Mouse (Mus musculus): Measurements from ENCODE around the gene Ilk. TPM values are rescaled to one million over a fixed set of nuclear protein-coding genes. Genes with fewer than 3 reads are reported as not detected.
A peak's percentile ranks its signal among the peaks of the same experiment; 100 is the strongest.

Gene Ilk
- polyA plus RNA-seq, 1 experiment from 2014 or later: 103 TPM

DNA sequence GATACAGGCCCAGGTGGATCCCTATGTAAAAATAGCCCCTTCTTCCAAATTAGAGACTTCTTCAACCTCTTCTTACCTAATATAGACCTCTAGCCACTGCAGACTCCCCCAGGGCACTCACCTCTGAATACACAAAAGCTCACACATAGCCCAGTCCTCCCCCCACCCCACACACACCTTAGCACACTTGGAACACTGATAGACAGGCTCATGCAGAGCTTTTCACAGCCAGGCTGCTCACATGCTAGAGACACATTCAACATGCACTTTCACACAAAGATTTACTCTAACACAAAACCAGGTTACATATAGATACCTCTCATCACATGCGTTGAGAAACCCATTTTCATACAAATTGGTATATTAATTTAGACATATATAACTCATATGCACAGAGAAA is 40.9 kb downstream of the Ilk start:
- H3K27ac ChIP-seq (ENCODE audit: low read depth): no peak overlapping the region
- H3K36me3 ChIP-seq (replicated peaks; ENCODE audit: insufficient read depth, low read length): no peaks in the 10 kb centered on the region
- DNase-seq: no peak
- H3K4me1 ChIP-seq (ENCODE audit: insufficient read depth): peaks cover 15% of the 10 kb centered on the region
- no peak overlapping the region for H3K4me3 ChIP-seq (ENCODE audit: low read depth, low read length)
- no peak overlapping the region for H3K9ac ChIP-seq (replicated peaks)
- ATAC-seq: no peak
- no peaks in the 10 kb centered on the region for H3K27me3 ChIP-seq (ENCODE audit: insufficient read depth, low read length)
- H3K9me3 ChIP-seq (ENCODE audit: low read length): no peaks in the 10 kb centered on the region
- H3K4me2 ChIP-seq (ENCODE audit: low read depth, low read length): no peak overlapping the region
- TF ChIP-seq CTCF (IDR thresholded peaks at IDR 0.05; ENCODE audit: low read depth): no peak
- TF ChIP-seq EP300 (IDR thresholded peaks at IDR 0.05; ENCODE audit: low read depth): no peak
- WGBS (ENCODE audit: insufficient replicate concordance): 76% methylated on average over 1 of the region's 1 CpGs

DNA sequence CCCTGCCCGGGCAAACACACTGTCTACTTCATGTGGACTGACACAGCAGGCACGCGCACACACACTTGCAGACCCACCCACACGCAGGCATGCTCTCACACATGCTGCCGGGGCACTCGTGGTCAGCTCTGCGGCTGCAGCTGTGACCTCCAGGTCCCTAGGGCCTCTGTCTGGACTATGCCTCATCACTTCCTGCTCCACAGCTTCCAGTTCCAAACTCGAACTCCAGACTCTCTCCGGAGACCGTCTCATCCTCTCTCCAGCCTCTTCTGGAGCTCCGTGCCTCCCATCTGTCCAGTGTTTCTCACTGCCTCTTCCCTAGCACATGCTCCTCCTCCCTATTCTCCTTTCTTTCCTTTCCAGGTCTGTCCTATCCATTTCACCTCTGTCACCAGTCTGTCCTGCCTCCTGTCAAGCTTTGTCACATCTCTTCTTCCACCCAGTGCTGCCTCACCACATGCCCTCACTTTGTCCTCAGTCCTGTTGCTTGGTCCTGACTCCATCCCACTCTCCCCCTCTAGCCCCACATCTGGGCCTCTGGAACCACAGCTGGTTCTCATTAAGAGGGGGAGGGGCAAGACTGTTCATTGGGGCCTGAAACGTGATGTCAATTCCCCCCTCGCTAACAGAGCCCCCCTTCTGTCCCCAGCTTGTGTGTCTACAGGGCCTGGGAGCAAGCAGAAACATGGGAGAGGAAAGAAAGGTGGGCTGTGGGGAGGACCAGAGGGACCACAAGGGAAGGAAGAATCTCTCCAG is 41.6 kb downstream of the Ilk start:
- ATAC-seq: peak; percentile 58
- TF ChIP-seq EP300 (IDR thresholded peaks at IDR 0.05; ENCODE audit: low read depth) (no peak), CTCF (IDR thresholded peaks at IDR 0.05; ENCODE audit: low read depth) (no peak)
- Histone ChIP-seq H3K4me3 (ENCODE audit: low read depth, low read length) (no peak overlapping the region), H3K27me3 (ENCODE audit: insufficient read depth, low read length) (0 out of 2 replicates have a peak, but pooled peaks cover 2% of the 10 kb centered on the region), H3K4me2 (ENCODE audit: low read depth, low read length) (peak overlapping the region; percentile 32; the same call in 1 of the 2 replicates), H3K9ac (replicated peaks) (no peak overlapping the region), H3K36me3 (replicated peaks; ENCODE audit: insufficient read depth, low read length) (no peaks in the 10 kb centered on the region), H3K27ac (ENCODE audit: low read depth) (peak overlapping the region; percentile 59), H3K4me1 (ENCODE audit: insufficient read depth) (peaks cover 15% of the 10 kb centered on the region), H3K9me3 (ENCODE audit: low read length) (no peaks in the 10 kb centered on the region)
- no peak for DNase-seq
- WGBS (ENCODE audit: insufficient replicate concordance): 36% methylated on average over 13 of the region's 13 CpGs

DNA sequence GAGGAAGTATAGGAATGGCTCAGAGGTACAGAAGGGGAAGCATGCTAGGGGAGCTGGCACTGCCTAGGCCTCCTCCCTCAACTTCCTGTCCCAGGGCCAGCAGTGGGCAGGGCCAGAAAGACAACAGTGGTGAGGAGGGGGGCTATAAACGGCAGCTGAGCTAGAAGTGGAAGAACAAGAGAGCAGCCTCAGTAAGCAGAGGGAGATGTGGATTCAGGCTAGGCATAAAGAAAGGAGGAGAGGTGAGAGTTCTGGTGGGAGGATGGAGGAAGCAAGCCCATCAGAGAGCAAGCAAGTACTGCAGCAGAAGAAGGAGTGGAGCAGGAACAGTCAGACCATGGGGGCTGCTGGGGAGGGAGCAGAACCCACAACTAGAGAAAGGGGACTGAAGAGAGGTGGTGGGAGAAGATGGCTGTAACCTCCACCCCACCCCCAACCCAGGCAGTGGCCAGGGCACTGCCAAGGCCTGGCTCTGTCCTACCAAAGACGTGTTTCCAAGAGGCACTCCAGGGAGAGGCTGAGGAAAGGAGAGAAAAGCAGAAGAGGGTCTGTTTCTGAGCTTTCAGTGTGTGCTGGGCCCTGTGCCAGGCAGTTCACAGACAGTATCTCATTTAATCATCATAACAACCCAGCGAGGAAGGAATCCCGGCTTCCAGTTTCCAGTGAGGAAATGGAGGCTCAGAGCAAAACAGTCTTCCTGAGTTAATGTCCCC is 42.3 kb downstream of the Ilk start:
- Histone ChIP-seq H3K27me3 (ENCODE audit: insufficient read depth, low read length) (peaks cover 2% of the 10 kb centered on the region; the same call in 1 of the 2 replicates), H3K4me2 (ENCODE audit: low read depth, low read length) (peak overlapping the region; percentile 32), H3K9me3 (ENCODE audit: low read length) (no peaks in the 10 kb centered on the region), H3K4me3 (ENCODE audit: low read depth, low read length) (no peak overlapping the region), H3K27ac (ENCODE audit: low read depth) (peak overlapping the region; percentile 59), H3K36me3 (replicated peaks; ENCODE audit: insufficient read depth, low read length) (no peaks in the 10 kb centered on the region), H3K4me1 (ENCODE audit: insufficient read depth) (peaks cover 15% of the 10 kb centered on the region), H3K9ac (replicated peaks) (no peak overlapping the region)
- no peak for DNase-seq
- ATAC-seq: peak; percentile 57
- WGBS (ENCODE audit: insufficient replicate concordance): 42% methylated on average over 4 of the region's 4 CpGs
- no peak for TF ChIP-seq EP300 (IDR thresholded peaks at IDR 0.05; ENCODE audit: low read depth)
- no peak for TF ChIP-seq CTCF (IDR thresholded peaks at IDR 0.05; ENCODE audit: low read depth)

DNA sequence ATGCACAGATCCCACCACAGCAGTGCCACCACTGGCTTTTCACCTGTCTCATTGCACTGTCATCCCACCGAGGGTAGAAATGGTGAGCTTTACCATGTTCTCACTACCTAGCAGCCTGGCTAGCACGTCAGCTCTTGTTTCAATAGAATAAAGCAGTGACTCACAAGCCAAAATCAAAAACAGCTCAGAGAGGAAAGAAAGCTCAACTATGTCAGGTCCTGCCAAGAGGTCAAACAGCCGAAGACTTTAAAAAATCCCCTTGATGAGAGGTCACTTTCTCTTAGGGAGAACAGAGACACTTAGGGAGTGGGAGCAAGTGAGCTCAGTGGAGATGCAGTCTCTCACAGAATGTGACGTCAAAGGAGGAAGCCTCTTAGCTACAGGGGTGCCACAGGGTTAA is 47.5 kb downstream of the Ilk start:
- WGBS (ENCODE audit: insufficient replicate concordance): 46% methylated on average over 4 of the region's 4 CpGs
- Histone ChIP-seq H3K4me1 (ENCODE audit: insufficient read depth) (peaks cover 7% of the 10 kb centered on the region; the same call in 1 of the 2 replicates), H3K27ac (ENCODE audit: low read depth) (no peak overlapping the region), H3K9me3 (ENCODE audit: low read length) (no peaks in the 10 kb centered on the region), H3K4me2 (ENCODE audit: low read depth, low read length) (no peak overlapping the region), H3K4me3 (ENCODE audit: low read depth, low read length) (no peak overlapping the region), H3K9ac (replicated peaks) (no peak overlapping the region), H3K27me3 (ENCODE audit: insufficient read depth, low read length) (peaks cover 35% of the 10 kb centered on the region), H3K36me3 (replicated peaks; ENCODE audit: insufficient read depth, low read length) (no peaks in the 10 kb centered on the region)
- ATAC-seq: no peak
- no peak for TF ChIP-seq CTCF (IDR thresholded peaks at IDR 0.05; ENCODE audit: low read depth)
- TF ChIP-seq EP300 (IDR thresholded peaks at IDR 0.05; ENCODE audit: low read depth): no peak
- DNase-seq: no peak

DNA sequence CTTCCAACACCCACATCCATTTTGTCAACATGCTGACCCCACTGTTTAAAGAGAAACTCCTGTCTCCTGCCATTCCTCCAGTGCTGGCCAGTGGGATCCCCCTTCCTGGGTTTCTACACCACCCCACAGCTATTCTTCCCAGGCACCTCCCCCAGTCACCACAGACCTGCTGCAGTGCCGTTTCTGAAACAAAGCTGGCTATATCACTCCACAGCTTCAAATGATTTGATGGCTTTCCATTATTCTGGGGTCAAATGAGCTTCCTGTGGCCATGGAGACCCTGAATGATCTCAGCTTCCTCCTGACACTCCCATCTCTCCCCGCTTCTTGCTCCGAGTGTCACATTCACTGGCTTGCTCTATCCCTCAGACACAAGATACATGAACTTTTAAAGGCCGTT is 48.2 kb downstream of the Ilk start:
- DNase-seq (no peak), ATAC-seq (no peak)
- no peak overlapping the region for H3K9ac ChIP-seq (replicated peaks)
- no peak for TF ChIP-seq CTCF (IDR thresholded peaks at IDR 0.05; ENCODE audit: low read depth)
- TF ChIP-seq EP300 (IDR thresholded peaks at IDR 0.05; ENCODE audit: low read depth): no peak
- H3K4me3 ChIP-seq (ENCODE audit: low read depth, low read length): no peak overlapping the region
- no peak overlapping the region for H3K27ac ChIP-seq (ENCODE audit: low read depth)
- H3K36me3 ChIP-seq (replicated peaks; ENCODE audit: insufficient read depth, low read length): no peaks in the 10 kb centered on the region
- no peak overlapping the region for H3K4me2 ChIP-seq (ENCODE audit: low read depth, low read length)
- peaks cover 35% of the 10 kb centered on the region for H3K27me3 ChIP-seq (ENCODE audit: insufficient read depth, low read length)
- 0 out of 2 replicates have a peak, but pooled peaks cover 4% of the 10 kb centered on the region for H3K4me1 ChIP-seq (ENCODE audit: insufficient read depth)
- 41% methylated on average over 4 of the region's 4 CpGs for WGBS (ENCODE audit: insufficient replicate concordance)
- H3K9me3 ChIP-seq (ENCODE audit: low read length): no peaks in the 10 kb centered on the region

All from liver, postnatal 0 days (tissue).